Mouse (Mus musculus) olfactory bulb, adult 2 months (tissue): Measurements from ENCODE around the gene Oard1. TPM values are rescaled to one million over a fixed set of nuclear protein-coding genes. Genes with fewer than 3 reads are reported as not detected.

Source experiments
- H3K27ac ChIP-seq: fragments of 200-500 bp; 2 replicates; pipeline ENCODE4 v1.5.1; 2012; ENCODE audit warnings: low read depth, low read length; ENCODE audit not compliant: insufficient read depth
- H3K4me1 ChIP-seq: fragments of 200-500 bp; 2 replicates; pipeline ENCODE4 v1.6.1; 2012; ENCODE audit warnings: low read length; ENCODE audit not compliant: control insufficient read depth, insufficient read depth
- H3K4me3 ChIP-seq: fragments of 200-500 bp; 2 replicates; pipeline ENCODE4 v1.5.1; 2012; ENCODE audit warnings: mild to moderate bottlenecking, low read depth, low read length, moderate library complexity; ENCODE audit not compliant: insufficient read depth
- CTCF ChIP-seq: fragments of 200-500 bp; IDR thresholded peaks from 2 replicates; pipeline ENCODE4 v1.5.1; 2012; ENCODE audit warnings: low read depth, mild to moderate bottlenecking, low read length, moderate library complexity; ENCODE audit not compliant: insufficient read depth
- POLR2A ChIP-seq: fragments of 200-500 bp; IDR thresholded peaks from 2 replicates; pipeline ENCODE4 v1.6.1; 2012; ENCODE audit warnings: mild to moderate bottlenecking, low read depth, low read length, moderate library complexity; ENCODE audit not compliant: insufficient read depth
- WGBS: fragments of 180-500 bp; shearing (Covaris S2); methylation state at CpG from one replicate; pipeline ENCODE4 v1.1.7; 2018; 5-methylcytosine and 5-hydroxymethylcytosine counted together
- polyA plus RNA-seq: library from polyadenylated mRNA; stranded (reverse); fragments of >200 nt; gene quantifications from 2 replicates; pipeline ENCODE4 v1.2.4, GENCODE M21; 2012; ENCODE audit warnings: low replicate concordance; ENCODE audit not compliant: missing spikeins, insufficient read depth, insufficient read length

The Oard1 gene
- polyA plus RNA-seq, 1 experiment: not detected

DNA sequence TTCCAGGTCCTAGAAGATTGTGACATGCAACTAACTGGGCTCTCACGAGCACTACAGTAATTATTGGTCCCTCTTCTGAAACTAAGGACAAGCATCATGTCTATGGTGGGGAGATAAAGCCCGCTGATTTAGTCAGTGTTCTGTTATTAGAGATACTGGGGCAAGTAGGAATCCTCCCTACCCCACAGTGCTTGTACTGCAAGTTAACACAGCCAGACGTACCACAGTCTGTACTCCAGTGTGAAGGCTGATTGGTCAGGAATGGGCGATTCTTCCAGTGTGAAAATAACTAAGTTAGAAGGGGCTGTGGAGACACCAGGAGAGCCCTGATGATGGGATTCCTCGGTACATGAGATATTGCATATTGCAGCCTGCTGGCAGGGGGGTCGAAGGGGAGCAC is 7.7 kb downstream of the Oard1 start:
- no peak overlapping the region for H3K27ac ChIP-seq
- WGBS: 94% methylated on average over 6 of the region's 6 CpGs
- TF ChIP-seq POLR2A: no peak
- TF ChIP-seq CTCF: no peak

DNA sequence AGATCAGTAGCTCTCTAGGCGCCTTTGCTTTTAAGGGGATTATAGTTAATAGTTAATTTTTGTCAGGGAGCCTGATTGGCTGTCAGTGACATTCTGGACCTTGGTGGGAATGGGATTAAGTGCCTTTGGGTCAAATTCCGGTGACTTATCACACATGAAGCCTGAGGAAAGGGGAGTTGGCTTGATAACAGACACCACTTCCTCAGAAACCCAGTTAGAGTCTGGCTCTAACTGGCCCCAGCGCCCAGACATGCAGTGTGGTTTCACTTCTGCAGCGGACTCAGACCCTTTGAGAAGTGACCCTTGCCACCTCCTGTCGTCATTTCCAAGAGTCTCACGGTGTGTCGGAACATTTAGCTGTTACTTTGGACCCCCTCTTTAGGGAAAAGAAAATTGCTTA is 8.4 kb downstream of the Oard1 start:
- WGBS: 90% methylated on average over 7 of the region's 7 CpGs
- Histone ChIP-seq H3K4me3 (no peak overlapping the region), H3K4me1 (no peaks in the 10 kb centered on the region), H3K27ac (no peak overlapping the region)
- TF ChIP-seq POLR2A: no peak
- no peak for TF ChIP-seq CTCF

More for the DNA sequence above, 7.7 kb downstream of the Oard1 start:
- H3K4me1 ChIP-seq: no peaks in the 10 kb centered on the region
- no peak overlapping the region for H3K4me3 ChIP-seq

DNA sequence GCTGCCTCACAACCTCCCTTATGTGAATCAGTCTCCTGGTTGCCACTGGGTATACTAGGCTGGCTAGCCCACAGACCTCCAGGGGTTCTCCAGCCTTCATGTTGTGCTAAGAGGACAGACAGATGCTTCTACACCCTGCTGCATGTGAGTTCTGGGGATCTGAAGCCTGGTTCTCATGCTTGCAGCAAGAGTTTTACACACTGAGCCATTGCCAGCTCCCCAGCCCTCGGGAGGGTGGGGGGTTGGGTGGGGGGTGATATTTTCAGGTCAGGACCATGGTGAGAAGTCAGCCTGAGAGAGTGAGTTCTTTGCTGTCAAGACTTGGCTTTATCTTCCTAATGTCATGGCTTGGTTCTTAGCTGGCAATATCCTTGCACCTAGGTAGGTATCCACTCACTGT is 9.0 kb downstream of the Oard1 start:
- H3K4me1 ChIP-seq: no peaks in the 10 kb centered on the region
- TF ChIP-seq POLR2A: no peak
- TF ChIP-seq CTCF: no peak
- WGBS: 94% methylated on average over 1 of the region's 1 CpGs
- H3K4me3 ChIP-seq: no peak overlapping the region
- H3K27ac ChIP-seq: no peak overlapping the region

DNA sequence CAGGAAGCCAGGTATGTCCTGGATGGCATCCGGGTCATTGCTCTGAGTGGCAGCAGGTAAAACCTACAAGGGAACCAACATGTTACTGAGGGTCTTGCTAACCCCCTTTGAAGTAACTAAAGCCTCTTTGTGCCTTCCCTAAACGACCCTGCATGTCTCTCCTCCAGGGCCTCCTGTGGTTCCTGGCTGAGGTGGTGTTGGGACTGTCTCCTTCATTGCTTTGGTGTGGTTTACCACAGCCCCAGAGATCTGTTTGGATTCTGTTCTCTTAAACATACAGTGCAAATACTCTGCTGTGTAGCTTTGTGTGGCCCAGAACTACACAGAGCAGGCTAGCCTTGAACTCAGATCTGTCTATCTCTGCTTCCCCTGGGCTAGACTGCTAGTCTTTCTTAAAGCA is 9.8 kb downstream of the Oard1 start:
- Histone ChIP-seq H3K4me1 (no peaks in the 10 kb centered on the region), H3K27ac (no peak overlapping the region), H3K4me3 (no peak overlapping the region)
- TF ChIP-seq CTCF: no peak
- TF ChIP-seq POLR2A: no peak
- 72% methylated on average over 2 of the region's 2 CpGs for WGBS

DNA sequence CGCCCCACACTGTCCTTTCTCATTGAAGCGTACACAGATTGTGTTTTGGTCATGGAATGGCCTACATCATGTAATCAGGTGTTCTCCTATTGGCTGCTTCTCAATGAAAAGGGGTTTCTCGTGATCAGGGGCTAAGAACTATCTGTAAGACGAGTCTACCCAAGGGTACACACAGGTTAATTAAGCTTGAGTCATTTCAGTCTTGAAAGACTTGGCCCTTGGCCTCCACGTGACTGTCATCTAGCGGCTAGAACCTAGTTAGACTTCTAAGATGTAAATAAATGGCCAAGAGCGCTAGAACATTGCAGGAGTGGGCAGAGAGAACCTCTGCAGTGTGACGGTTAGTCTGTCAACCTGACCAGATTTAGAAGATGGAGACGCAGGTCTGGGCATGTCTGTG is 14.4 kb downstream of the Oard1 start:
- TF ChIP-seq CTCF (no peak), POLR2A (no peak)
- Histone ChIP-seq H3K4me1 (peaks cover 8% of the 10 kb centered on the region), H3K27ac (no peak overlapping the region), H3K4me3 (no peak overlapping the region)
- 87% methylated on average over 9 of the region's 9 CpGs for WGBS

DNA sequence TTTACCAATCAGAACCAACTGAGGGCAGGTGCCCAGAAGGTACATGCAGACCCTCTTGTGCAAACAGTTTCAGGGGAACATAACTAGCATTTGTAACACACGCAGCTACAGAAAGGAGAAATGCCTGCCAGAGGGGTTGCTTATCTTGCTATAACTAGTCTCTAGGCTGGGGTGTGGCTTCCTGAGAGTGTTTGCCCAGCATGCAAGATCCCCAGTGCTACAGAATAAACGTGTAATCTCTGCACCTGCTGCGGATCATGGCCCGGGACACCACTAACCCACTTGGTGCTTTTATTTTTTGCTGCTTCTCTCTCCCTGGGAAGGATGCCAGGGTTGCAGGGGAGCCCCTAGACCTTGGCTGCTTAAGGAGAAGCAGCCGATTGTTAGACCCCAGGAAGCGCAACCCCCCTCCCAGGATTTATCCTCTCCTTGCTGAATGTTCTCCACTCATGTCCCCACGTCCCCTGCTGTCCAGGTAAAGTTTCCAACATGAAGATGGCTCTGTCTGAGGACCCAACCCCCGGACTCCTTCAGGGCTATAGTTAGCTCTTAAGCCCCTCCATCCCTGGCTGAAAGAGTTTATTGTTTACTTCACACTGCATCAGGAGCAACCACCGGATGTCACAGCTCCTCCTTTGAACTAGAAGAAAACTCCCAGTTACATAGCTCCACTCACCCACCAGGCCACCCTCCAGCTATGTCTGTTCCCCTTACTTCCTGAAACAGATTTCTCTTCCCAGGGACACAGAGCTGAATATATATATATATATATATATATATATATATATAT is 16.2 kb downstream of the Oard1 start:
- H3K4me1 ChIP-seq: peaks cover 8% of the 10 kb centered on the region
- TF ChIP-seq POLR2A (no peak), CTCF (no peak)
- H3K4me3 ChIP-seq: no peak overlapping the region
- 30% methylated on average over 9 of the region's 9 CpGs for WGBS
- H3K27ac ChIP-seq: no peak overlapping the region

DNA sequence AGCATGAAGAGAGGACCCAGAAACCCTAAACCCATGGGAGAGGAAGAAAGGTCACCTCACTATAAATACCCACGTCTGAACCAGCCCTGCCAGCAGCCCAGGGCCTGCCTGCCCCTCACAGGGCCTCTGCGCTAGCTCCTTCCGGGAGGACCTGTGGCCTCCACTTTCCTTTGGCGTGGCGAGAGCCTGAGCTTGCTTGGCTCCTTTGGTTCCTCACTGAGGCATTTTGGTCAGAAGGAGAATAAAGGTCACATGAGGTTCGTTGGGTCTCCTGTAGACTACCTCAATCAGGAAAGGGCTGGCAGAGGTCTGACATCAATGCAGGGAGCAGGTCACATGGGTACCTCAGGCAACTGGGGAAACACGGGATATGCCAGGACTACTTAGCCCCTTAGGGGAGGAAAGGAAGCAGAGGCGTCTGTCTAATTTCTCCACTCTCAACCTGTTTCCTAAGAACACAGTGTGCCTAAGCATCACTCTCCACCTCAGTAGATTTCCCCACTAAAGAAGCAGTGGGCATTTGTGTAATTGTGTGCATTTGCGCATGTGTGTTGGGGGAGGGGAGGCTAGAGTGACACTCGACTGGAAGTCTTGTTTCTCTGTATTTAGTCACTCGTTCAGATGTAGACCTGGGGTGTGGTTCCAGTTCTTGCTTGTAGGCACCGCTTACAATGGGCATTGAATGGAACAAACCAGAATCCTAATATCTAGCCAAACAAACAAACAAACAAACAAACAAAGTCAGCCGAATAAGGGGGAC is 17.4 kb downstream of the Oard1 start:
- H3K4me1 ChIP-seq: peaks cover 8% of the 10 kb centered on the region
- TF ChIP-seq CTCF: no peak
- no peak for TF ChIP-seq POLR2A
- H3K4me3 ChIP-seq: no peak overlapping the region
- no peak overlapping the region for H3K27ac ChIP-seq
- WGBS: 83% methylated on average over 13 of the region's 13 CpGs

DNA sequence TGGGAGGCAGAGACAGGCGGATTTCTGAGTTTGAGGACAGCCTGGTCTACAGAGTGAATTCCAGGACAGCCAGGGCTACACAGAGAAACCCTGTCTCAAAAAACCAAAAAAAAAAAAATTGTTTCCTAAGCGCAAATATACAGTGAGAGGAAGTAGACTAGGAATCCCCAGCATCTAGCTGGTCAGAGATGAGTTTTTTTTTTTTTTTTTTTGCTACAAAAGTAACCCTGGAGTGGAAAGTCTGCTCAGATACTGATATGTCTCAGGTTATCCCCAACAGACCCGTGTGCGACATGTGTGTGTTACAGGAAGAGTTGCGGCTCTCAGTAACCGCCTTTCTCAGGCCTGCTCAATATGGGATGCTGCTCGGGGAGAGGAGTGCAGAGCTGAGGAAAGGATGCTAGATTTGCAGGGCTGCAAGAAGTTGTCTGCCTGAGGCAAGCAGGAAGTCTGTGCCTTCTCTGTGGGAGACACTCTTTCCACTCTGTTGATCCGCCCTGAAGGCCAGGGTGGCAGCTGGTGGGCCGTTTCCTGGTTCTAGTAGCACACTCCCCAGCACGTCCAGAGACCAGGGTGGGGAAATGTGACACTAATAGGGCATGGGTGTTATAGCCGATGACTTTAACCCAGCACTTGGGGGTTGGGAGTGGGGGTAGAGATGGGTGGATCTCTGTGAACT is 18.2 kb downstream of the Oard1 start:
- Histone ChIP-seq H3K4me1 (peaks cover 8% of the 10 kb centered on the region), H3K27ac (no peak overlapping the region), H3K4me3 (no peak overlapping the region)
- TF ChIP-seq POLR2A: no peak
- no peak for TF ChIP-seq CTCF
- 80% methylated on average over 11 of the region's 11 CpGs for WGBS

DNA sequence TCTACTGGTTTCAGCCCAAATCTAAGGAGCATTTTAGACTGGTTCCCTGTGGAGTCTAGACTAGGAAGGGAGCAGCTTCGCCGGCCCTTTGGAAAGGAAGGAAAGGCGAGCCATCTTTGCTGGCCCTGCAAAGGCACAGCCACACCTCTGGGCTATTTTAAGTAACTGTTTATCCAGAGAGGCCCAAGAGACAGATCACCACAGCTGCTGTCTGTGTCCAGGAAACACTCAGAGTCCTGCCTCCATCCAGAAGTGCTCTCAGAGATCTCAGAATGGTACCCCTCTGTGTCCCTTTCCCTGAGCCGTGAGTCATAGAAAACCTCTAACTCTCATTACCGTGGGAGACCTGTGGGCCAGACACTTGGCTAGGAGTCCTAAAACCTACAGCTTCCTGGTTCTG is 20.6 kb downstream of the Oard1 start:
- TF ChIP-seq POLR2A: no peak
- TF ChIP-seq CTCF: no peak

More for the DNA sequence above, 20.6 kb downstream of the Oard1 start:
- Histone ChIP-seq H3K27ac (no peak overlapping the region), H3K4me1 (peaks cover 8% of the 10 kb centered on the region), H3K4me3 (no peak overlapping the region)
- WGBS: 67% methylated on average over 5 of the region's 5 CpGs
